Mouse (Mus musculus) liver, postnatal 0 days (tissue): ENCODE measurements around the gene Sez6.

Experiments used
- CTCF ChIP-seq: sonication (generic); IDR thresholded peaks from 2 replicates; pipeline ENCODE4 v1.5.1; 2016; ENCODE audit warnings: antibody characterized with exemption, low read depth
- EP300 ChIP-seq: IDR thresholded peaks from 2 replicates; pipeline ENCODE4 v1.6.1; 2016; ENCODE audit warnings: antibody characterized with exemption, low read depth, mild to moderate bottlenecking

DNA sequence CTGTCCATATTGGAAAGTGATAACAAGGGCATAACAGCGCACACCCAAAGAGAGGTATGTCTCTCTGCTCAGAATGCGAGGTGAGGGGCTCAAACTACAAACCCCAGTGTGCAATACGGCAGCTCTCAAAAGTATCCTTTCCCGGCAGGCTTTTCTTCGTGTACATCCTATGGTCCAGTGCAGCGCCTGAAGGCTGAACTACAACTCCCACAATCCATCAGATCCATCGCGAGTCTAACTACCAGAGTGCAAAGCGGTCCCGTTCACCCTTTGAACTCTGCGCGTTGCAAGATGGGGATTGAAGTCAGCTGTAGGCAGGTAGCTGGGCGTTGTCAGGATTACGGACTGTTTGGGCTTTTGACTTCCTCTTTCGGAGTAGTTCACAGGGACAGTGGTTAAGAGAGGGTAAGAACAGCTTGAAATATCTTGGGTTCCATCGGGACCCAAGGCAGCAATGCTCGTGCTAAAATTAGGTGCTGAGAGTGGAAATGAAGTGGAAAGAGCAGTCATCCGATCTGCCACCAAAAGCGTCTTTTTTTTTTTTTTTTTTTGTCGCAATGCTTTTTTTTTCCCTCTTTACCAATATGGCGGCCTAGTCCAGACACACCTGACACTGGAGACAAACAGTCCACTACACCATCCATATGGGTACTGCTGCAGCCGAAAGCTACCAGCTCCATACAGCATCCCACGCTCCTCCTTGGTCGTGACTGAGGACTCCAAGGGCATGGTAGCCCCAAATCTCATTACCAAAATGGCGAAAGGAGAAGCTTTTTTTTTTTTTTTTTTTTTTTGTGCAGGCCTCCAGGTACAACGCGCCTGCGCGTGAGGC lies 51.2 kb downstream of the Sez6 start:
- TF ChIP-seq CTCF: no peak
- peak; percentile 42 for TF ChIP-seq EP300
